Mouse (Mus musculus) MEL (cell line): ENCODE measurements around the gene B4galt1. TPM values are rescaled to one million over a fixed set of nuclear protein-coding genes. Genes with fewer than 3 reads are reported as not detected.

Experiments used
- DNase-seq: peaks from one replicate; pipeline ENCODE4 v3.0.0; 2011; ENCODE audit warnings: low read depth, low spot score
- H3K27ac ChIP-seq: 2 replicates; pipeline ENCODE4 v1.5.1; 2012; ENCODE audit warnings: low read depth, mild to moderate bottlenecking, control low read depth, low read length, moderate library complexity; ENCODE audit not compliant: control insufficient read depth
- H3K27me3 ChIP-seq, 2 experiments: fragments of 150-350 bp in 1 of 2; sonication (generic) in 1 of 2; 2 replicates each; pipeline ENCODE4 v1.6.1; 2012; ENCODE audit warnings: low read length in 2 of 2, mild to moderate bottlenecking in 2 of 2, improper control_type of control experiment in 1 of 2, moderate library complexity in 1 of 2; ENCODE audit not compliant: insufficient read depth in 2 of 2, control insufficient read depth in 1 of 2
- H3K36me3 ChIP-seq, 2 experiments: 2 replicates each; pipeline ENCODE4 v1.6.1; 2012 to 2014; ENCODE audit warnings: low read length in 2 of 2, improper control_type of control experiment in 1 of 2, inconsistent platforms in 1 of 2, mild to moderate bottlenecking in 1 of 2; ENCODE audit not compliant: insufficient read depth in 2 of 2, control insufficient read depth in 1 of 2
- H3K4me1 ChIP-seq, 2 experiments: fragments of 150-350 bp in 1 of 2; sonication (generic) in 1 of 2; 2 replicates each; pipeline ENCODE4 v1.6.1; 2012; ENCODE audit warnings: low read length in 2 of 2, improper control_type of control experiment in 1 of 2, mild to moderate bottlenecking in 1 of 2; ENCODE audit not compliant: insufficient read depth in 2 of 2, control insufficient read depth in 1 of 2
- H3K4me3 ChIP-seq, 2 experiments: fragments of 150-350 bp in 1 of 2; sonication (generic) in 1 of 2; 2 replicates each; pipeline ENCODE4 v1.5.1; 2012; ENCODE audit warnings: low read depth in 2 of 2, low read length in 2 of 2, mild to moderate bottlenecking in 2 of 2, moderate library complexity in 2 of 2, control low read depth in 1 of 2, improper control_type of control experiment in 1 of 2; ENCODE audit not compliant: control insufficient read depth in 1 of 2, insufficient read depth in 1 of 2
- H3K79me2 ChIP-seq: 2 replicates; pipeline ENCODE4 v1.6.1; 2012; ENCODE audit warnings: mild to moderate bottlenecking, low read length, moderate library complexity; ENCODE audit not compliant: control insufficient read depth, poor library complexity, insufficient read depth
- H3K9ac ChIP-seq: 2 replicates; pipeline ENCODE4 v1.6.1; 2012; ENCODE audit warnings: low read depth, mild to moderate bottlenecking, control low read depth, low read length, moderate library complexity; ENCODE audit not compliant: control insufficient read depth, poor library complexity, severe bottlenecking
- H3K9me3 ChIP-seq: fragments of 150-350 bp; sonication (generic); replicated peaks from 2 replicates; pipeline ENCODE4 v1.6.1; 2012; ENCODE audit warnings: mild to moderate bottlenecking, low read length, improper control_type of control experiment, moderate library complexity; ENCODE audit not compliant: insufficient read depth
- CHD2 ChIP-seq: IDR thresholded peaks from 2 replicates; pipeline ENCODE4 v1.6.1; 2011; ENCODE audit warnings: low read length, improper control_type of control experiment
- CTCF ChIP-seq, 3 experiments: IDR thresholded peaks in 2 of 3; conservative IDR thresholded peaks in 1 of 3; 2 replicates each; pipeline ENCODE4 v1.5.1; 2011 to 2012; ENCODE audit warnings: low read length in 3 of 3, low read depth in 2 of 3, mild to moderate bottlenecking in 2 of 3, improper control_type of control experiment in 1 of 3, inconsistent platforms in 1 of 3, mixed read lengths in 1 of 3, moderate library complexity in 1 of 3; ENCODE audit not compliant: control insufficient read depth in 1 of 3, insufficient read depth in 1 of 3, poor library complexity in 1 of 3, severe bottlenecking in 1 of 3
- EP300 ChIP-seq, 2 experiments: IDR thresholded peaks; 2 replicates each; pipeline ENCODE4 v1.6.1; 2011; ENCODE audit warnings: improper control_type of control experiment in 2 of 2, low read length in 2 of 2, low read depth in 1 of 2, mild to moderate bottlenecking in 1 of 2
- ETS1 ChIP-seq: IDR thresholded peaks from 2 replicates; pipeline ENCODE4 v1.6.1; 2012; ENCODE audit warnings: low read depth, mild to moderate bottlenecking, inconsistent platforms, low read length, improper control_type of control experiment, moderate library complexity
- GATA1 ChIP-seq: IDR thresholded peaks from 2 replicates; pipeline ENCODE4 v1.6.1; 2011; ENCODE audit warnings: low read depth, low read length, improper control_type of control experiment
- KAT2A ChIP-seq: conservative IDR thresholded peaks from 2 replicates; pipeline ENCODE4 v1.6.1; 2012; ENCODE audit warnings: low read depth, low read length, improper control_type of control experiment, inconsistent platforms
- MAX ChIP-seq: IDR thresholded peaks from 2 replicates; pipeline ENCODE4 v1.6.1; 2011; ENCODE audit warnings: low read length, improper control_type of control experiment
- MEF2A ChIP-seq: IDR thresholded peaks from 2 replicates; pipeline ENCODE4 v1.6.1; 2014; ENCODE audit warnings: low read depth, mild to moderate bottlenecking, inconsistent platforms, low read length, improper control_type of control experiment; ENCODE audit not compliant: poor library complexity, insufficient replicate concordance, severe bottlenecking; ENCODE audit errors: extremely low read depth
- MXI1 ChIP-seq: IDR thresholded peaks from 2 replicates; pipeline ENCODE4 v1.6.1; 2011; ENCODE audit warnings: mild to moderate bottlenecking, low read depth, low read length, improper control_type of control experiment
- MYB ChIP-seq: IDR thresholded peaks from 2 replicates; pipeline ENCODE4 v1.6.1; 2011; ENCODE audit warnings: mild to moderate bottlenecking, low read depth, low read length, improper control_type of control experiment
- MYC ChIP-seq: IDR thresholded peaks from 2 replicates; pipeline ENCODE4 v1.6.1; 2011; ENCODE audit warnings: low read depth, mild to moderate bottlenecking, low read length, improper control_type of control experiment, moderate library complexity
- POLR2A ChIP-seq, 2 experiments: IDR thresholded peaks; 2 replicates each; pipeline ENCODE4 v1.6.1; 2011 to 2012; ENCODE audit warnings: low read length in 2 of 2, mild to moderate bottlenecking in 2 of 2, control low read depth in 1 of 2, improper control_type of control experiment in 1 of 2, low read depth in 1 of 2, moderate library complexity in 1 of 2; ENCODE audit not compliant: control insufficient read depth in 1 of 2, insufficient read depth in 1 of 2, poor library complexity in 1 of 2
- POLR2AphosphoS5 ChIP-seq: IDR thresholded peaks from 2 replicates; pipeline ENCODE4 v1.6.1; 2012; ENCODE audit warnings: low read depth, borderline replicate concordance, mild to moderate bottlenecking, inconsistent platforms, low read length, moderate library complexity, mixed read lengths
- RCOR1 ChIP-seq: IDR thresholded peaks from 2 replicates; pipeline ENCODE4 v1.6.1; 2012; ENCODE audit warnings: low read depth, mild to moderate bottlenecking, inconsistent platforms, low read length, improper control_type of control experiment
- SIN3A ChIP-seq: IDR thresholded peaks from 2 replicates; pipeline ENCODE4 v1.6.1; 2012; ENCODE audit warnings: low read length, improper control_type of control experiment, inconsistent platforms
- SMC3 ChIP-seq: IDR thresholded peaks from 2 replicates; pipeline ENCODE4 v1.6.1; 2011; ENCODE audit warnings: low read depth, low read length, improper control_type of control experiment
- TBP ChIP-seq: IDR thresholded peaks from 2 replicates; pipeline ENCODE4 v1.8.0; 2011; ENCODE audit warnings: low read depth, low read length, improper control_type of control experiment
- USF2 ChIP-seq, 2 experiments: IDR thresholded peaks; 2 replicates each; pipeline ENCODE4 v1.6.1; 2011 to 2012; ENCODE audit warnings: improper control_type of control experiment in 2 of 2, low read length in 2 of 2, borderline replicate concordance in 1 of 2, inconsistent platforms in 1 of 2, low read depth in 1 of 2, mild to moderate bottlenecking in 1 of 2; ENCODE audit not compliant: insufficient read depth in 1 of 2
- polyA plus RNA-seq, 2 experiments: library from polyadenylated mRNA; stranded (reverse) in 1 of 2; unstranded in 1 of 2; fragments of >175 nt in 1 of 2; fragments of >200 nt in 1 of 2; gene quantifications; 2 replicates each; pipeline versions ENCODE4 v1.2.1 to v1.2.4; 2012; ENCODE audit warnings: low replicate concordance in 2 of 2, low read depth in 1 of 2; ENCODE audit not compliant: insufficient read length in 2 of 2, insufficient read depth in 1 of 2, missing spikeins in 1 of 2
- total RNA-seq: library from RNA; depleted of rRNA; stranded (reverse); fragments of 300-350 nt; gene quantifications from 2 replicates; pipeline ENCODE4 v1.2.3, GENCODE M21; 2012

Gene B4galt1
- total and polyA plus RNA-seq, 3 experiments: 10.8 to 22.5 TPM; not detected in 1

- no peaks in the 10 kb centered on the region for H3K79me2 ChIP-seq
- H3K9me3 ChIP-seq: no peaks in the 10 kb centered on the region
- H3K9ac ChIP-seq: no peak overlapping the region
- no peak overlapping the region for H3K27ac ChIP-seq
- H3K36me3 ChIP-seq: no peaks in the 10 kb centered on the region
- H3K4me3 ChIP-seq: no peak overlapping the region
- no peak for DNase-seq
- TF ChIP-seq ETS1 (no peak), CHD2 (no peak), GATA1 (0 out of 2 replicates have a peak, but pooled peaks have one; percentile 20), RCOR1 (no peak), POLR2AphosphoS5 (no peak), EP300 (IDR thresholded peaks at IDR 0.05; ENCODE audit: low read depth in 1 of 2, low read length in 2 of 2) (peak in 1 of 2 experiments; percentile 33; a peak in 1 of 4 replicates)
- peaks cover 3% of the 10 kb centered on the region in 2 experiments; a peak in 3 of 4 replicates for H3K4me1 ChIP-seq
- H3K27me3 ChIP-seq: no peaks in the 10 kb centered on the region
Observed at GRCm38 (mm10) chr4:40870206-40870605, 16.4 kb upstream of the B4galt1 start.

- no peak for DNase-seq
- TF ChIP-seq SIN3A (no peak), MXI1 (no peak)
- no peaks in the 10 kb centered on the region for H3K27me3 ChIP-seq
- H3K4me1 ChIP-seq: peaks cover 3% of the 10 kb centered on the region in 2 experiments; a peak in 3 of 4 replicates
- H3K79me2 ChIP-seq: no peaks in the 10 kb centered on the region
- no peak overlapping the region for H3K9ac ChIP-seq
- H3K4me3 ChIP-seq: no peak overlapping the region
- no peak overlapping the region for H3K27ac ChIP-seq
- no peaks in the 10 kb centered on the region for H3K36me3 ChIP-seq
- H3K9me3 ChIP-seq: no peaks in the 10 kb centered on the region
Observed at GRCm38 (mm10) chr4:40868554-40869232, 14.9 kb upstream of the B4galt1 start.

GRCm38 (mm10) chr4:40864361-40864760, 10.6 kb upstream of the B4galt1 start:
- TF ChIP-seq POLR2A (IDR thresholded peaks at IDR 0.05; ENCODE audit: control insufficient read depth in 1 of 2, insufficient read depth in 1 of 2, low read depth in 1 of 2, low read length in 2 of 2, poor library complexity in 1 of 2) (no peak), SMC3 (no peak), MAX (no peak), ETS1 (no peak), USF2 (IDR thresholded peaks at IDR 0.05; ENCODE audit: borderline replicate concordance in 1 of 2, insufficient read depth in 1 of 2, low read depth in 1 of 2, low read length in 2 of 2) (no peak), MYC (no peak), KAT2A (no peak), MEF2A (no peak), CTCF (IDR thresholded peaks at IDR 0.05 in 2 of 3, conservative IDR thresholded peaks at IDR 0.05 in 1 of 3; ENCODE audit: control insufficient read depth in 1 of 3, insufficient read depth in 1 of 3, low read depth in 2 of 3, low read length in 3 of 3, poor library complexity in 1 of 3, severe bottlenecking in 1 of 3) (no peak), SIN3A (no peak), GATA1 (no peak), TBP (no peak), MYB (no peak)
- H3K36me3 ChIP-seq: no peaks in the 10 kb centered on the region
- H3K27me3 ChIP-seq: 0 out of 4 replicates have a peak, but pooled peaks cover 0 to 3% of the 10 kb centered on the region in 2 experiments
- H3K79me2 ChIP-seq: no peaks in the 10 kb centered on the region
- no peak for DNase-seq
- no peak overlapping the region for H3K27ac ChIP-seq
- H3K9ac ChIP-seq: no peak overlapping the region
- no peaks in the 10 kb centered on the region; a peak in 2 of 4 replicates for H3K4me1 ChIP-seq
- no peak overlapping the region for H3K4me3 ChIP-seq
- no peaks in the 10 kb centered on the region for H3K9me3 ChIP-seq
